Mouse (Mus musculus) liver, embryonic 18 days (tissue): ENCODE data around the gene Thbs2. TPM values are rescaled to one million over a fixed set of nuclear protein-coding genes. Genes with fewer than 3 reads are reported as not detected.

ENCODE experiments used
- polyA plus RNA-seq: library from polyadenylated mRNA; depleted of rRNA; stranded (reverse); fragments of >200 nt; gene quantifications from 2 replicates; pipeline ENCODE4 v1.2.3, GENCODE M21; 2012; rRNA removed

Gene Thbs2
- polyA plus RNA-seq = 3.0 TPM in 2 replicates

GRCm38 (mm10) chr17:14693994-14694374 is at the start of gene Thbs2:
Gene Thbs2, minus strand, starts transcription at chr17:14694235.

Other genes with a start within 250 kb of the Thbs2 start
- 0.81 and 1.3 TPM in 2 replicates for gene Wdr27, start 248.9 kb upstream of the Thbs2 start, polyA plus RNA-seq
- 9.7 and 11.1 TPM in 2 replicates for gene 1600012H06Rik, start 248.9 kb upstream of the Thbs2 start, polyA plus RNA-seq